Mouse (Mus musculus) T-helper 2 cell (primary cell): ENCODE results near the gene Med12.

Experiments used
- in situ Hi-C: fragments of 300-600 bp; cut with MboI, MseI; formaldehyde crosslinking; loops from one replicate; pipeline ENCODE4 v1.15.1; 2025; ENCODE audit warnings: high pct_unique_total_duplicates

Med12 gene

DNA sequence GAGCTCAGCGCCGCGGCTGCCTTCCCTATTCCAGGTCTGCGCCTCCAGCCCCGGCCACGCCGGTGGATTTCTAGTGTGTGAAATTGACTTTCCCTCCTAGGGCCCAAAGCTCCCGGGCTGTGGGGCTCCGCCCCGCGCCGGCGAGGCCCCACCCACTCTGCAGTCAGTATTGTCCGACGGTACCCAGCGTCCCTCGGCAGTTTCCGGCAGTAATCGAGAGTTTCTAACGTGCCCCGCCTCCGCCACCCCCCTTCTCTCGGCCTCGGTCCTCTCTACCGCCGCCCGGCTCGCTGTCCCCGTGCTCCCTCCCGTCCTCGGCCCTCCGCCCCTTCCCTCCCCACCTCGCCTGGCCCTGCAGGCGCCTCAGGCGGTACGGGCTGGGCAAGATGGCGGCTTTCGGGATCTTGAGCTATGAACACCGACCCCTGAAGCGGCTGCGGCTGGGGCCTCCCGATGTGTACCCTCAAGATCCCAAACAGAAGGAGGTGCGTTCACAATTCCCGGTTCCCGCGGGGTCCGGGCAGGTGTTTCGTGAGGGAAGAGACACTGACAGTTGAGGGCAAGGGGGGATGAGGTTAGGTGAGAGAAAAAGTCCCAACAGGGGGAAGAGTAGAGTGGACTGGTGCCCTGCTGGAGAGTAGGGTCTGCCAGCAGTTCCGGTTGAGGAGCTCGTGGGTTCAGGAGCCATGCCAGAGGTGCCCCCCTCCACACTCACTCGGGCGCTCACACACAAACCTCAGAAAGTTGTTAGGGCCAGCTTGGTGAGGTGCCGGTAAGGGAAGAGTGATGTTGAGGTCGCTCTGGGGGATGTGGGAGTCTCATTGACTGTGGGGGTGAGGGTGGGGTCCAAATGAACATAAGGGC is at the start of gene Med12:
Gene Med12, plus strand, starts transcription at position 156 of the 864 bp plus-strand sequence.
- in situ Hi-C loops: loop anchor here (25.0 kb wide), 1 partner anchor 512 kb away; the partner anchor contains the start of gene Dlg3

DNA sequence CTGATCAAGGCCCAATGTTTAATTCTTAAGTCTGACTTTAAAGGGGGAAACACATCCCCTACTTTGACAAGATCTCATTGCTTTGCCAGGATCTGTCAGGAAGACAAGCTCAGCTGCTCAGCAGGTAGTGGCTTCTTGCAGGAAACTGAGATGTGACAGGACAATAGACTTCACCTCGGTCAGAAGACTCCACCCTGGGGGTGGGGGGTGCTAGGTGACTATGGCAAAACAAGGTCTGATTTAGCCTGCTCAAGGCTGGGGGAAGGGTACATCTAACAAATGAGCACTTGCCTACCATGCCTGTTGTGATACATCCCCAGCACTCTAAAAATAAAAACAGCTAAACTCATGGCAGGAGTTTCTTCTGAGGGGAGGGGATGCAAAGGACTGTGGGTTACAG is 28.8 kb upstream of the Med12 start:
- in situ Hi-C loops: loop anchor here (10.0 kb wide), 1 partner anchor 1590 kb away; no protein-coding TSS in a partner anchor

DNA sequence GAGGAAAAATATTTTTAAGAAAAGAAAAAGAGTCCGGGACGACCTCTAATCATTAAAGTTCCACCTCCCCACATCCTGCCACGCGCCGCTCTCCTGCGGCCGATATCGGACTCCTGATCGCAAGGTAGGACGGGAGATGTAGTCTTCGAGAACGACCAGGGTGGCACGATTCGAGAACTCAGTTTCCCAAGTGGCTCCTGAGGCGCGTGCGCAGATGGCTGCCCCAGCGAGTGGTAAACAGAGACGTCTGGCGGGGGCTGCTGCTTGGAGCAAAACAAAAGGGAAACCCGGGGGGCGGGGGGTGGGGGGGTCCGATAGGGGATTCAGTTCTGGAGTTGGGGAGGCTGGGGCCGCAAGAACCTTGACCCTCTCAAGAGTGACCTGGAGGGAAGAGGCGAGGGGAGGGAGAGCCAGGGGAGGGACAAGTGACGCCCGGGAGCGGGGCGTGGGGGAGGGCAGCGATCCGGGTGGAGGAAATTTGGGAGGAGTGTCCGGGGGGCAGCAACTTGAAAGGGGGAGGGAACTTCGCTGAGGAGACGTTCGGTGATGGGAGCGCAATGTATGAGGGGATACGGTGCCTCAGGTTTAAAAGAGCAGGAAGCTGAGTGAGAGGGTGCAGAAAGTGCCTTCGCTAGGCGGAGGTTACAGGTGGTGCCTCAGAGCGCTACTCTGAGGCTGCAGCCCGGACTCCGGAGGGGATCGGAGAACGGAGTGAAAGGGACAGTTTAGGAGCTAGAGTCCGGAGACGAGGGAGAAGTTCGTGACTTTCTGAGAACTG is 19.7 kb upstream of the Med12 start, which contains the start of gene Foxo4:
Gene Foxo4, plus strand, starts transcription at position 577 of the 778 bp plus-strand sequence.
- in situ Hi-C loops: loop anchor here (25.0 kb wide), 1 partner anchor 492 kb away; the partner anchor contains the start of gene Dlg3

DNA sequence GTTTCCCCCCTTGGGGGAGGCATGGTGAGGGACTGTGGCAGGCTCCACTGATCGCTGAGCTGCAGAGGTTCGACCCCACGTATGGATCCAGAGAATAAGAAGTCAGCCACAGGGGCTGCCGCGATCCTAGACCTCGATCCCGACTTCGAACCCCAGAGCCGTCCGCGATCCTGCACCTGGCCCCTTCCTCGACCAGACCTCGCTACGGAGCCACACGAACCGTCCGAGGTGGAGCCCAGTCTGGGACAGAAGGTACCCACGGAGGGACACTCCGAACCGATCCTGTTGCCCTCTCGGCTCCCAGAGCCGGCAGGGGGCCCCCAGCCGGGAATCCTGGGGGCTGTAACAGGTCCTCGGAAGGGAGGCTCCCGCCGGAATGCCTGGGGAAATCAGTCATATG is 19.1 kb upstream of the Med12 start:
- in situ Hi-C loops: loop anchor here (25.0 kb wide), 1 partner anchor 492 kb away; the partner anchor contains the start of gene Dlg3

DNA sequence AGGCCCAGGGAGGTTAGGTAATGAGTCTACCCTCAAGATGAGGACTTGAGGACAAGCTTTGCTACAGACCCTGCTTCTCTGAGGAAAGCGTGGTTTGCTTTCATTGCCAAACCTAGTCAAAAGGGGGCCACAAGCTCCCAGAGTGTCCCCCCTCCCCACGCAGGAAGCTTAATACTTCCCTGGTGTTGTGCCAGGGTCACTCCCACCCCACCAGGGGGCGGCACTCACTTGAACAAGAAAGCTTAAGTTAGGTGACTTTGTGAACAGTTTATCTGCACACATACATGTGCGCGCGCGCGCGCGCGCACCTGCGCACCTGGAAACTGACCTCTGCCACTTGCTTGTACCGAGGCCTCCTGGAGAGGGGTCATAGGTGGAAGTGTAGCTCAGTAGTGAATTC is 17.2 kb upstream of the Med12 start:
- in situ Hi-C loops: loop anchor here (25.0 kb wide), 1 partner anchor 494 kb away; the partner anchor contains the start of gene Dlg3

DNA sequence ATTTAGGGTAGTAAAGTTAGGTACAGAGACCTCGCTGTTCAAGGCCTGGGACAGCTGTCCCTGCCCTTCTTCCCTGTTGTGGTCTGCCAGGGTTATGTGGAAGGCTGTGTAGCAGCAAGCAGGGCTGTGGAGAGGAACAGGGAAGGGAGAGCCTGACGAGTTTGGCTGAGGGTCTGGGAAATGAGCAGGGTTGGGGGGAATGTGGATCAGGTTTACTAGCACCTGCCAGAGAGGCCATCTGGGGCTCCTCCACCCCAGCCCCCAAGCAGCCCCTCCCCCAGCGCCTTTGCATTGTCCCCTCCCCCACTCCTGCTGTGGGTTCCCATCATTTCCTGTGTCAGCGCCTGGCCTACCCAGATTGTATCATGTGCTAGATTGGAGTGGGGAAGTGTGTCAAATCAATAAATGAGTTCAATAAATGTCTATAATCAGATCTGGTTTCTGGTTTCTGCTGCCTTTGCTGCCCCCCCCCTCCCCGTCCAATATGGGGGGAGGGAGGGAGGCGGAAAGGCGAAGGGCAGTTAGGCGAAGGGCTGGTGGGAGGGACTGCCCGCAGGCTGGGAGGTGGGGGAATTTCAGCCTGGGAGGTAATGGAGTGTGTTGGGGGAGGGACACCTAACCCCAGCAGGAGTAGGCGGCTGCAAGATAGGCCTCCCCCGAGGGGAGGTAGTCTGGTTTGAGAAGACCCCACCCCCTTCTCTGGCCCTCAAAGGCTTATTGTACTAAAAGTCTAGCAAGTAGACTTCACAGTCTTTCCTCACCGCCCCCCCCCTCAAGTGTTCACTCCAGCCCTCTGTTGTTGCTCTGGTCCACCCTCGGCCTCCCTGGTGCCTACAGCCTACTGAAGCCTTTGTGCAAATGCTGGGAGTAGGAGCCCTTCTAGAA is 13.1 kb upstream of the Med12 start:
- in situ Hi-C loops: loop anchor here (25.0 kb wide), 1 partner anchor 498 kb away; the partner anchor contains the start of gene Dlg3

DNA sequence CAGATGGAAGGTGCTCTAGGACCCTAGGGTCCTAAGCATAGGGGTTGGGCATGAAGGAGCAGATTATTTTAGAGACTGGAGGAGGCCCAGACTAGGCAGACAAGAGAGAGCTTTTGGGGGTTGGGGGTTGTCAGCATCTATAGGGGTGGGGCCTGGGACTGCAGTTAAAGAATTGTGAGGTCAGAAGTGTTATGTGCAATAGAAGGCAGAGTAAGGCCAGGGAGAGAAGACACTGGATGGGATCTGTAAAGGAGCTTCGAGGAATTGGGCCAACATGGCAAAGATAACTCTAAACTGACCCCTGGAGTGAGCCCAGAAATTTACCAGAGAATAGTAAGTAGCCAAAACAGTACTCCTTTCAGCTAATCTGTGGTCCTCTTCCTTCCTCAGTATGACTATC is 9.9 kb upstream of the Med12 start, which contains the start of gene Gm614:
Gene Gm614, minus strand, starts transcription at position 101 of the 400 bp plus-strand sequence.
- in situ Hi-C loops: loop anchor here (25.0 kb wide), 1 partner anchor 502 kb away; the partner anchor contains the start of gene Dlg3

DNA sequence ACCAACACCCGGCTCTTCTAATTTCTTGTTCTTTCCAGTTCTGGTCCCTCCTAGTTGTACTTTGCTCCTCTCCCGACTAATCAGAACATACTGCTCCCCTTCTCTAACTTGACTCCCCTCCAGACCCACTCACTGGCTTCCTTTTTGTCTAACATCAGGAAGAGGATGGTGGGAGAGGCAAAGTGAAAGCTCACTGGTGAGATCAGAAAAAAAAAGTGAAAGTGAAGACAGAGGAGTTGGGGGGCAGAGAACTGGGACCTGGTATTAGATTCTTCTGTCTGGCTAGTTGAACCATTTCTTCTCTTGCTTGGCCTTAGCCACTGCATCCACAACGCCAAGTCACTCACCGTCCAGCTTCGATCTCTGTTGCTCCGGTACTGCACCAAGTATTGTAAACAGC is 7.2 kb upstream of the Med12 start:
- in situ Hi-C loops: loop anchor here (25.0 kb wide), 1 partner anchor 504 kb away; the partner anchor contains the start of gene Dlg3

DNA sequence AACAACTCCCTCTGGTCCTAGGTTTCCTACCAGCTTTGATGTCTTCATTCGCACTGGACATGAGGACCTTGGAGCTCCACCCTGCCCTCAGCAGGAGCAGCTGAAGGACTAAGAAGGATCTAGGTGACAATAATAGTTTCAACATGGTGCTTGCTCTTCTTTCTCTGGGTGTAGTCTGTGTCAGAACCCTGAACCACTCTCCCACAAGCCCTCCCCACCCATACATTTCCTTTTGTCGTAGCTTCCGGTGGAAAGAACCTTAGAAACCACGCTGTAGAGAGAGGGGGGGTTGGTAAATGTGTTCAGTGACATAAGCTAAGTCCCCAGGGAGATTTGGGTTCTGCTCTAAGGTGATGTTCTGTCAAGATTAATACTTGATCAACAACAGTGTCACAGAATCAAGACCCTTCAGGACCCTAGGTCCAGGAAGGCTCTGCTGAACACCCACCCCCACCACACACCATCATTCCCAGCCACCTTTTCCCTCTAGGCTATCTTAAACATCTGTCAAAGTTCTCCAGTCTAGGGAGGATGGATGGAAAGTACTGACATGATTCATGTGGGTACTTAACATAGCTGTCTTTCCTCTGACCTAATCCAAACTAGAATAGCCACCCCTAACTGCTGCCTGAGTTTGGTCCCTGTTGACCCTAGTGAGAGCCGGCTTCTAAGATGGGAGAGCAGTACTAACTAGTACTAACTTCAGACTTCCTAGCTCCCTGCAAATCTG is 5.6 kb upstream of the Med12 start, which contains the start of gene Il2rg:
Gene Il2rg, minus strand, starts transcription at position 231 of the 730 bp plus-strand sequence.
- in situ Hi-C loops: loop anchor here (25.0 kb wide), 1 partner anchor 506 kb away; the partner anchor contains the start of gene Dlg3

DNA sequence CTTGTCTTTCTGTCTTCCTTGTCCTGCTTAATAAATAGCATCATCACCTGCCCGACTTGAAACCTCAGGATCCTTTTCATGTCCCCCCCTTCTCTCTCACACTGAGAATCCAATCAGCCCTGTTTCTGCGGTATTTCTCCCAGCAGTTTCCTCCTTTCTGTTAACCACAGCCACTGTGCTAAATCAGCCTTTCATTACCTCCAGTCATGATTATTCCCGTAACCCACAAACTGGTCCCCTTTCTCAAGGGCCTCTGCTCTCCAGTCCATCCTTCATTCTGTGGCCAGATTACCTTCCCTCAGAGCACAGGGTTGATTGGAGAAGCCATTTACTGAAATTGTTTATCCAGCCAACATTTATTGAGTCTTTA is 5.1 kb upstream of the Med12 start, which contains the start of gene Gm20489:
Gene Gm20489, minus strand, starts transcription at position 269 of the 370 bp plus-strand sequence.
- in situ Hi-C loops: loop anchor here (25.0 kb wide), 1 partner anchor 506 kb away; the partner anchor contains the start of gene Dlg3

DNA sequence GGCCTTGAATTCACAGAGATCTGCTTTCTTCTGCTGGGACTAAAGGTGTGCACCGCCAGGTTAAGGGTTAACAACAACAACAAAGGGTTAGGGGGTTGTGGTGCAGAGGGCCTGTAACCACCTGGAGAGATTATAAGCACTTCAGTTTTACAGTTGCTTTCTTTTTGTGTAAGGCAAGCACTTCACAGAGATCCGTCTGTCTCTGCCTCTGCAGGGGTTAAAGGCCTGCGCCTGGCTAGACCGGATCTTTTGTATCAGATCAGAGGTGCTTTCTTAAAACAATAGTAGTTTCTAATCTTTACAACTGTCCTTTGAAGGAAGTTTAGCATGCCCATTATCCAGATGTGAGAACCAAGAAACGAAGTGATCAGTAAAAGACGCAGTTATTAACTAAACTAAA is 420 bp upstream of the Med12 start:
- in situ Hi-C loops: loop anchor here (25.0 kb wide), 1 partner anchor 511 kb away; the partner anchor contains the start of gene Dlg3

DNA sequence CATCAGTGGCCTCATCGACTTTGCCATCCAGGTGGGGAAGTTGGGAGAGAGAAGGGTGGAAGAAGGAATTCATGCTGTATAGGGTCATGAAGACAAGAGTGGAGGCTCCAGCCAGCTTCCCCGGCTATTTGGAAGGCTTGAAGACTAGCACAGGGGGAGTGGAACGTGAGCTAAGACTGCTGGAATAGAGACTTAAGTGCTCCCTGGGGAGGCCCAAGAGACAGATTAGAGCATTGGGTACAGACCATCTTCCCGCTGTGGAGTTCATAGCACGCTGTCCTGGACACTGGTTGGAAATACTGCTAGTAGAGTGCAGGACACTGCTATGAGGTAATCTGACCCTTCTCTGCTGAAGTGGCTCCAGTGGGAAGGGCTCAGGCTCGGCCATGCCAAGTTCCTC is 9.0 kb downstream of the Med12 start:
- in situ Hi-C loops: loop anchor here (5.0 kb wide), 1 partner anchor 76 kb away; no protein-coding TSS in a partner anchor

DNA sequence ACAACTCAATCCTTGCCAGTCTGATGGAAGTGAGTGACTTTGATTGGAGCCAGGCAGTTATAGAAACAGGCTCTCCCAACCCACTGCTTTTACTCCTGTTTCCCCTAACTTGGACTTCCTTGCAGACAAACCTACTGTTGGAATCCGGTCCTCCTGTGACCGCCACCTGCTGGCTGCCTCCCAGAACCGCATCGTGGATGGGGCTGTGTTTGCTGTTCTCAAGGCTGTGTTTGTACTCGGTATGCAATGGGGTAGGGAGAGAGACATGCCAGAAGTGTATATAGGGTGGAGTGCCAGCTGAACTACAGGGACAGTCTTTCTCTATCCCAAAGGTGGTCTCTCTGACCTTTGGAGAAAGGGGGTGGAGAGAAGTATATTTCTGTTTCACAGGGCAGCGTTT is 11.7 kb downstream of the Med12 start:
- in situ Hi-C loops: no loop called here

DNA sequence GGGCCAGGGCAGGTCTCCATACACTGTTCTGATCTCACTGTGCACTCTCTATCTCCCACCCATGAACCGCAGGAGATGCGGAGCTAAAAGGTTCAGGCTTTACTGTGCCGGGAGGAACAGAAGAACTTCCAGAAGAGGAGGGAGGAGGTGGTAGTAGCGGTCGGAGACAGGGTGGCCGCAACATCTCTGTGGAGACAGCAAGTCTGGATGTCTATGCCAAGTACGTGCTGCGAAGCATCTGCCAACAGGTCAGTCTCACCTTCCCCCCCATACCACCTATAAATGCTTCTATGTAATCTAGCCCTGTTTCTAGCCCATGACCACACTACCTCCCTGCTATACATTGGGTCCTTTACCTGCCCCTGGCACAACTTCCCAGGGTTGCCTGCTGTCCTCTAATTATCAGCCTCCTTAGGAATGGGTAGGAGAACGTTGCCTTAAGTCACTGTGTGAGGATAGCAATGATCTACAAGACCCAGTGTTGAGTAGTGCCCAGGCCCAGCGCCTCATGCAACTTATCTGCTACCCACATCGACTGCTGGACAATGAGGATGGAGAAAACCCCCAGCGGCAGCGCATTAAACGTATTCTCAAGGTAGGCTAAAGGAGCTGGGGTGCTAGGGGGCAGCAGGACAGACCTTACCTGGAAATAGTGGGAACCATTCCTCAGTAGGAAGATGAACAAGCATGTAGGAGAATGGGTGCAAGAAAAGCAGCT is 12.3 kb downstream of the Med12 start:
- in situ Hi-C loops: no loop called here

DNA sequence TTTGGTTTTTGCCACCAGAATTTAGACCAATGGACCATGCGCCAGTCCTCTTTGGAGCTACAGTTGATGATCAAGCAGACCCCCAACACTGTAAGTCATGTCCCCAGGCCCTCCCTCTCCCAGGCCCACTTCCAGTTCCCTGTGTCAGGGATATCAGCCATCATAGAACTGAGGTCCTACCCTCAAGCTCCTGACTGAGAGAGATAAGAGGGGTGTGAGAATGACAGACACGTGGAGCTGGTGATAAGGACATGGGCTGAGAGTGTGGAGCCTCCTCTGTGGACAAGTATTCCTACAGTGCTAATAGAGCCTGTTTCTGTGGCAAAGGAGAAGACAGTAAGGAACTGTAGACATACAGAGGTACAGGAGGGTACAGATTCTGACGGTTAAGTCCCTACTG is 13.7 kb downstream of the Med12 start:
- in situ Hi-C loops: no loop called here

DNA sequence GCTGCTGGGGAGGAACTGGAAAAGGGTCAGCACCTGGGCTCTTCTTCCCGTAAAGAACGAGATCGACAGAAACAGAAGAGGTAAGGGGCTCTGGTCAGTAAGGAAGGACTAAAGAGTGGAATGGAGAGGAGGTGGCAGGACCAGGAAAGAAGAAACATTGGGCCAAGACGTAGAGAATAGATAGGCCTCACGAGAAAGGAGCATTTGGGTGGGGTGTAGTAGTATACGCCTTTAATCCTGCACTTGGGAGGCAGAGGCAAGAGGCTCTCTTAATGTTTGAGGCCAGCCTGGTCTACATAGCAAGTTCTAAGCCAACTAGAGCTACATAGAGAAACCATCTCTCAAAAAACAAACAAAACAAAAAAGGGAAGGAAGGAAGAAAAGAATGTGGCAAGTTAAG is 14.6 kb downstream of the Med12 start:
- in situ Hi-C loops: no loop called here

DNA sequence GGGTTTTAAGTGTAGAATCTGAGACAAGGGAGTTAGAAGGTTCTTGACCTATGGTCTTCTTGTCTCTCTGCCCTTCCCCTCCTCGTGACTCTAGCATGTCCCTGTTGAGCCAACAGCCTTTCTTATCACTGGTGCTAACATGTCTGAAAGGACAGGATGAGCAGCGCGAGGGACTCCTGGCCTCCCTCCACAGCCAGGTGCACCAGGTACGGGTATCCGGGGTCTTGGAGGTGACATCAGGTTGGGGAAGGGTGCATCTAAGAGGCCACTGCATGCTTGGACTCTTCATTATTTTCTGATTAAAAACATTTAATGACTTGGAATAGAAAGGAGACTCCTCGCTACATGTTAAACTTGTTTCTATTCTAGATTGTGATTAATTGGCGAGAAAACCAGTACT is 15.2 kb downstream of the Med12 start:
- in situ Hi-C loops: no loop called here

DNA sequence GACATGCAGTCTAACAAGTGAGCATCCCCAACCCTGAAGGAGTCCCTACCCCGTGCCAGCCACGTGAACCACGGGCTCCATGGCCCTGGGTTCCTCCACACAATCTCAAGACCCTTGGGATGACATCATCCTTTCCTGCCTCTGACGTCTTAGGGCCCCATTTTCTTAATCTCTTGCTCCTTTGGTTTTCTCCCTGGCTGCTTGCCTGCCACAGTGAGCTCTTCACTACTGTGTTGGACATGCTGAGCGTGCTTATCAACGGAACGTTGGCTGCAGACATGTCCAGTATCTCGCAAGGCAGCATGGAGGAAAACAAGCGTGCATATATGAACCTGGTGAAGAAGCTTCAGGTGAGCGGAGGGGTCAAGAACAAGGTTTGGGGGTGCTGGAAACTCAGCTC is 16.3 kb downstream of the Med12 start:
- in situ Hi-C loops: no loop called here

DNA sequence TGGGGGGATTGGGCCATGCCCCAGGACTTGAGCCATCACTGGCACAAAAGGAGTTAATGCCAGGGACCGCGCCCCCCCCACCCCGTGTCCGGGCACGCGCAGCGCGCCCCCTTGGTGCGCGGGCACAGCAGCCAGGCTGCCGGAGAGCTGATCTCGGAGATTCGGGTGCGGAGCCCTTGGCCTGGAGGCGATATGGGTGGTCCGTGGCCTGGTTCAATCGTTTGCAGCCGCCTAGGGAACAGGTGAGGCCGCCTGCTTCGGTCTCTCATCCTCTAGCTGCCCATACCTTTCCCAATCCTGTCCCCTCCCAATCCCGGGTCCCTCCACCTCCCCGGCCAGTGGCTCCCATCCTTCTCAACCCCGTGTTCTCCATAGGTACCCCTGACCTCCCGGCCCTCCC is 25.2 kb downstream of the Med12 start, which contains the start of gene Nlgn3:
Gene Nlgn3, plus strand, starts transcription at position 114 of the 400 bp plus-strand sequence.
- in situ Hi-C loops: no loop called here
